ENCODE assay signal across 18 mouse cellular contexts in genomic region chr19:42937544-42937943, GRCm38 (mm10).
A peak's percentile ranks its signal among the peaks of the same experiment; 100 is the strongest.
DNase-seq lines count a peak whose midpoint lies in the region; ATAC-seq and TF ChIP-seq lines count a peak whose summit lies in the region.
"Had no signal": no experiment of that assay in that cellular context is flagged by ENCODE, and none has a peak within 500 bp of the region (broad histone marks: within the 10 kb centered on the region; RNA-seq: fewer than 3 reads in every experiment).

No protein-coding gene starts in this region.

- H3K36me3 ChIP-seq in forebrain, embryonic 10.5 days (replicated peaks) = 0 out of 2 replicates have a peak, but pooled peaks cover 2% of the 10 kb centered on the region
- no peaks in the 10 kb centered on the region for H3K36me3 ChIP-seq in forebrain, embryonic 13.5 days (ENCODE audit: poor library complexity, severe bottlenecking)
- no peaks in the 10 kb centered on the region for H3K36me3 ChIP-seq in lung, embryonic 14.5 days (ENCODE audit: insufficient read depth)
- H3K36me3 ChIP-seq in embryonic facial prominence, embryonic 14.5 days (ENCODE audit: control insufficient read depth, insufficient read depth, low read length) = peaks cover 3% of the 10 kb centered on the region; the same call in 1 of the 2 replicates
- H3K36me3 ChIP-seq in limb, embryonic 14.5 days (ENCODE audit: control insufficient read depth, insufficient read depth, low read length) = no peaks in the 10 kb centered on the region
- H3K36me3 ChIP-seq: forebrain, embryonic 12.5 days had no signal

- 41% methylated on average over 1 of the region's 1 CpGs for WGBS in forebrain, embryonic 10.5 days
- 79% methylated on average over 1 of the region's 1 CpGs for WGBS in forebrain, embryonic 13.5 days
- WGBS in lung, embryonic 14.5 days = 44% methylated on average over 1 of the region's 1 CpGs
- 40% methylated on average over 1 of the region's 1 CpGs for WGBS in embryonic facial prominence, embryonic 14.5 days
- WGBS in limb, embryonic 14.5 days = 45% methylated on average over 1 of the region's 1 CpGs

- peaks cover 37% of the 10 kb centered on the region for H3K27me3 ChIP-seq in forebrain, embryonic 10.5 days (ENCODE audit: poor library complexity, severe bottlenecking)
- H3K27me3 ChIP-seq in forebrain, embryonic 13.5 days = no peaks in the 10 kb centered on the region
- H3K27me3 ChIP-seq in lung, embryonic 14.5 days (ENCODE audit: insufficient read depth, low read length) = no peaks in the 10 kb centered on the region
- H3K27me3 ChIP-seq in embryonic facial prominence, embryonic 14.5 days (replicated peaks; ENCODE audit: control insufficient read depth, insufficient read depth, low read length) = no peaks in the 10 kb centered on the region
- H3K27me3 ChIP-seq in limb, embryonic 14.5 days (ENCODE audit: control insufficient read depth, insufficient read depth, low read length) = no peaks in the 10 kb centered on the region
- H3K27me3 ChIP-seq: embryonic facial prominence, embryonic 13.5 days; forebrain, embryonic 12.5 days had no signal

- 0 out of 2 replicates have a peak, but pooled peaks have one; percentile 16 for TF ChIP-seq CTCF in lung, embryonic 14.5 days (IDR thresholded peaks at IDR 0.05; ENCODE audit: low read depth)

- ATAC-seq in forebrain, embryonic 13.5 days = no peak
- peak; percentile 97 for ATAC-seq in lung, embryonic 14.5 days (ENCODE audit: insufficient read depth)
- ATAC-seq in embryonic facial prominence, embryonic 14.5 days (ENCODE audit: low read depth) = no peak
- ATAC-seq in limb, embryonic 14.5 days (ENCODE audit: low FRiP score, low read depth) = no peak; the same call in 1 of the 2 replicates
- ATAC-seq: hindbrain, embryonic 16.5 days; liver, postnatal 0 days; midbrain, embryonic 16.5 days had no signal

- H3K27ac ChIP-seq in forebrain, embryonic 10.5 days = peak overlapping the region; percentile 36; the same call in 1 of the 2 replicates
- no peak overlapping the region for H3K27ac ChIP-seq in forebrain, embryonic 13.5 days
- peak overlapping the region; percentile 89 for H3K27ac ChIP-seq in lung, embryonic 14.5 days (ENCODE audit: low read depth)
- H3K27ac ChIP-seq in embryonic facial prominence, embryonic 14.5 days (replicated peaks; ENCODE audit: low read depth, low read length) = 0 out of 2 replicates have a peak overlapping the region, but pooled peaks have one; percentile 1
- no peak overlapping the region for H3K27ac ChIP-seq in limb, embryonic 14.5 days (replicated peaks; ENCODE audit: low read depth, low read length)
- H3K27ac ChIP-seq: forebrain, embryonic 12.5 days had no signal

- intact Hi-C loops in left cerebral cortex, postnatal 10 days (cut with DNase I) = no loop called here

- TF ChIP-seq POLR2A in limb, embryonic 14.5 days (IDR thresholded peaks at IDR 0.05; ENCODE audit: borderline replicate concordance, extremely low read depth, insufficient read depth, insufficient read length) = no peak

- H3K4me2 ChIP-seq in forebrain, embryonic 13.5 days = no peak overlapping the region
- H3K4me2 ChIP-seq in lung, embryonic 14.5 days = no peak overlapping the region
- H3K4me2 ChIP-seq in embryonic facial prominence, embryonic 14.5 days (ENCODE audit: low read depth, low read length) = no peak overlapping the region
- no peak overlapping the region for H3K4me2 ChIP-seq in limb, embryonic 14.5 days (replicated peaks; ENCODE audit: low read depth, low read length, severe bottlenecking)

- peaks cover 5% of the 10 kb centered on the region for H3K9me3 ChIP-seq in forebrain, embryonic 10.5 days
- H3K9me3 ChIP-seq in forebrain, embryonic 13.5 days (replicated peaks) = peaks cover 6% of the 10 kb centered on the region
- peaks cover 8% of the 10 kb centered on the region; the same call in 1 of the 2 replicates for H3K9me3 ChIP-seq in lung, embryonic 14.5 days (ENCODE audit: low read depth, low read length)
- H3K9me3 ChIP-seq in embryonic facial prominence, embryonic 14.5 days (ENCODE audit: control insufficient read depth, low read length) = peaks cover 10% of the 10 kb centered on the region; the same call in 1 of the 2 replicates
- peaks cover 11% of the 10 kb centered on the region; the same call in 1 of the 2 replicates for H3K9me3 ChIP-seq in limb, embryonic 14.5 days (ENCODE audit: control insufficient read depth, low read length)

- no peak for DNase-seq in forebrain, embryonic 10.5 days (ENCODE audit: extremely low spot score, low spot score)
- DNase-seq in lung, embryonic 14.5 days = peak; percentile 91
- DNase-seq in lung, postnatal 25 days (ENCODE audit: low spot score) = no peak
- DNase-seq in embryonic facial prominence, embryonic 14.5 days (ENCODE audit: low spot score) = peak; percentile 56
- DNase-seq in limb, embryonic 14.5 days (ENCODE audit: low spot score) = peak; percentile 22
- no peak for DNase-seq in thymus, postnatal 36 days
- no peak for DNase-seq in left cerebral cortex, postnatal 10 days (ENCODE audit: extremely low spot score in 1 of 2, low spot score in 2 of 2)
- DNase-seq: adrenal gland, adult 8-10 months; cerebellum, adult 9-11 months; heart, adult 11 months; left cerebral cortex, postnatal 4 days; liver, postnatal 0 days; thymus, postnatal 25 days had no signal

- H3K4me3 ChIP-seq in forebrain, embryonic 10.5 days = no peak overlapping the region
- H3K4me3 ChIP-seq in forebrain, embryonic 13.5 days = no peak overlapping the region
- H3K4me3 ChIP-seq in lung, embryonic 14.5 days (ENCODE audit: low read depth, low read length) = no peak overlapping the region
- no peak overlapping the region for H3K4me3 ChIP-seq in embryonic facial prominence, embryonic 14.5 days (ENCODE audit: low read depth, low read length)
- no peak overlapping the region for H3K4me3 ChIP-seq in limb, embryonic 14.5 days (replicated peaks; ENCODE audit: low read length)
- H3K4me3 ChIP-seq: embryonic facial prominence, embryonic 13.5 days; forebrain, embryonic 12.5 days had no signal

- H3K4me1 ChIP-seq in forebrain, embryonic 10.5 days = peaks cover 35% of the 10 kb centered on the region
- H3K4me1 ChIP-seq in forebrain, embryonic 13.5 days = 0 out of 2 replicates have a peak, but pooled peaks cover 2% of the 10 kb centered on the region
- 0 out of 2 replicates have a peak, but pooled peaks cover 7% of the 10 kb centered on the region for H3K4me1 ChIP-seq in lung, embryonic 14.5 days (ENCODE audit: insufficient read depth)
- H3K4me1 ChIP-seq in embryonic facial prominence, embryonic 14.5 days (ENCODE audit: control insufficient read depth, insufficient read depth, low read length) = peaks cover 11% of the 10 kb centered on the region
- H3K4me1 ChIP-seq in limb, embryonic 14.5 days (ENCODE audit: control insufficient read depth, insufficient read depth, low read length) = peaks cover 26% of the 10 kb centered on the region

- H3K9ac ChIP-seq in forebrain, embryonic 13.5 days = no peak overlapping the region
- no peak overlapping the region for H3K9ac ChIP-seq in lung, embryonic 14.5 days
- H3K9ac ChIP-seq in embryonic facial prominence, embryonic 14.5 days (ENCODE audit: low read depth, low read length) = no peak overlapping the region
- no peak overlapping the region for H3K9ac ChIP-seq in limb, embryonic 14.5 days (ENCODE audit: low read depth, low read length, severe bottlenecking)
- H3K9ac ChIP-seq: embryonic facial prominence, embryonic 13.5 days; forebrain, embryonic 12.5 days; liver, postnatal 0 days had no signal

Comparison
In these comparisons a context has a peak if more than half of its experiments do, and no peak if none do; other contexts are left out.
1. DNase-seq: peak in lung, embryonic 14.5 days (single experiment), embryonic facial prominence, embryonic 14.5 days (single experiment) and limb, embryonic 14.5 days (single experiment); none in forebrain, embryonic 10.5 days (single experiment), lung, postnatal 25 days (single experiment), thymus, postnatal 36 days (0 of 2) and left cerebral cortex, postnatal 10 days (0 of 2).
2. H3K27ac ChIP-seq: peak in forebrain, embryonic 10.5 days (single experiment), lung, embryonic 14.5 days (single experiment) and embryonic facial prominence, embryonic 14.5 days (single experiment); none in forebrain, embryonic 13.5 days (single experiment) and limb, embryonic 14.5 days (single experiment).